Mouse (Mus musculus) heart, embryonic 14.5 days (tissue): ENCODE results near the gene Mrps36. TPM values are rescaled to one million over a fixed set of nuclear protein-coding genes. Genes with fewer than 3 reads are reported as not detected.

Source experiments
- ATAC-seq: fragments of 200-750 bp; cut with Nextera tagmentation; 2 replicates; pipeline ENCODE4 v1.8.0; 2017; ENCODE audit warnings: low read depth, moderate TSS enrichment; ENCODE audit not compliant: insufficient number of reproducible peaks, insufficient read depth, low FRiP score
- H3K27ac ChIP-seq, 2 experiments: fragments of 200-500 bp in 1 of 2; fragments of 300-500 bp in 1 of 2; sonication (generic) in 1 of 2; replicated peaks in 1 of 2; 2 replicates each; pipeline ENCODE4 v1.5.1; 2012 to 2014; ENCODE audit warnings: low read depth in 2 of 2, low read length in 2 of 2, control low read depth in 1 of 2, mild to moderate bottlenecking in 1 of 2, mixed read lengths in 1 of 2; ENCODE audit not compliant: control insufficient read depth in 1 of 2, insufficient read depth in 1 of 2
- H3K27me3 ChIP-seq: fragments of 300-500 bp; sonication (generic); 2 replicates; pipeline ENCODE4 v1.6.1; 2014; ENCODE audit warnings: mild to moderate bottlenecking, low read length, control low read depth; ENCODE audit not compliant: control insufficient read depth, insufficient read depth
- H3K36me3 ChIP-seq: fragments of 300-500 bp; sonication (generic); 2 replicates; pipeline ENCODE4 v1.6.1; 2014; ENCODE audit warnings: mild to moderate bottlenecking, control low read depth, low read length, mixed read lengths; ENCODE audit not compliant: control insufficient read depth, insufficient read depth
- H3K4me1 ChIP-seq, 2 experiments: fragments of 200-500 bp in 1 of 2; fragments of 300-500 bp in 1 of 2; sonication (generic) in 1 of 2; 2 replicates each; pipeline ENCODE4 v1.6.1; 2012 to 2014; ENCODE audit warnings: low read length in 2 of 2, control low read depth in 1 of 2, mixed read lengths in 1 of 2; ENCODE audit not compliant: control insufficient read depth in 2 of 2, insufficient read depth in 2 of 2
- H3K4me2 ChIP-seq: fragments of 300-500 bp; sonication (generic); 2 replicates; pipeline ENCODE4 v1.6.1; 2014; ENCODE audit warnings: mild to moderate bottlenecking, low read length
- H3K4me3 ChIP-seq, 2 experiments: fragments of 200-500 bp in 1 of 2; fragments of 300-500 bp in 1 of 2; sonication (generic) in 1 of 2; 2 replicates each; pipeline ENCODE4 v1.5.1; 2012 to 2014; ENCODE audit warnings: low read length in 2 of 2, mild to moderate bottlenecking in 2 of 2, control low read depth in 1 of 2, low read depth in 1 of 2, moderate library complexity in 1 of 2; ENCODE audit not compliant: control insufficient read depth in 1 of 2, insufficient read depth in 1 of 2
- H3K9ac ChIP-seq: fragments of 300-500 bp; sonication (generic); 2 replicates; pipeline ENCODE4 v1.6.1; 2014; ENCODE audit warnings: mild to moderate bottlenecking, low read length
- H3K9me3 ChIP-seq: fragments of 300-500 bp; sonication (generic); 2 replicates; pipeline ENCODE4 v1.6.1; 2016; ENCODE audit warnings: low read length, control low read depth; ENCODE audit not compliant: control insufficient read depth
- WGBS: fragments of 180-500 bp; shearing (Covaris S2); extraction: QIAGEN DNeasy Blood & Tissue Kit; methylation state at CpG from one replicate; pipeline ENCODE4 v1.1.7; 2014; 5-methylcytosine and 5-hydroxymethylcytosine counted together
- polyA plus RNA-seq: library from polyadenylated mRNA; unstranded; fragments of >200 nt; fragmentation: Nextera tagmentation; extraction: Ambion mirVana; gene quantifications from 2 replicates; pipeline ENCODE4 v1.2.1, GENCODE M21; 2014

Mrps36 gene
- polyA plus RNA-seq, 1 experiment from 2014 or later = 291 TPM

DNA sequence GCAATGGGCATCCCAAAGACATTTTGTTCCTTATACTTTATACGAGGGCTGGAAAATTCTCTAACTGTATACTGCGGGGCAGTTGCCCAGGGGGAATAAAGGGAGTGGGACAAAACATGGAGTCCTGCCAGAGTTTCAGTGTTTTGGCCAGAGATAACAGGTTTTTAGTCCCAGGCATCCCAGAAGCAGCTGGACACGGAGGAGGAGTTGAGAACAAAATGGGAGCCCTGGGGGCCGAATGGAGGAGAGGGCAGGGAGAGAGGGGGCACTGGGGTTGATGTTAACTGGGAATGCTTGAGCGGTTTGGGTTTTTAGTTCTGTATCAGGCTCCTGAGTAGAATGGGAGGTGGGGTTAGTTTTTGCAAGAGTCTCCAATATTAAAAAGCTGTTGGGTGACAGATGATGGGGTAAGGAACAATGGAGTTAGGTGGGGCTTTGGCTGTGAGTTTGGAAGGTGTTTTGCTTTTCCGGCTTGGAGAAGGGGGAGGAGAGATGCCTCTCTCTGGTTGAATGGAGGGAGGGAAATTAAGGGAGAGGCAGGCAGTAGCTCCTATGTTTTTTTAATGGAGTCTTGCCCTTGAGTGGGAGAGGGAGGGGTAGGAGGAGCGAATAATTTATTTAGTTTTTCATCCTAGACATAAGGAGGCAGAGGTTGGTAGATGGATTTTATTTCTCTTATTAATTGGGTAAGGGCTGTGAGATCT lies 20.3 kb downstream of the Mrps36 start:
- Histone ChIP-seq H3K27me3 (no peaks in the 10 kb centered on the region), H3K9me3 (no peaks in the 10 kb centered on the region), H3K9ac (no peak overlapping the region), H3K4me3 (no peak overlapping the region), H3K4me2 (no peak overlapping the region), H3K27ac (no peak overlapping the region), H3K4me1 (peaks cover 14 to 35% of the 10 kb centered on the region in 2 experiments), H3K36me3 (peaks cover 61% of the 10 kb centered on the region)
- WGBS = 76% methylated on average over 7 of the region's 7 CpGs
- no peak for ATAC-seq

- H3K4me2 ChIP-seq = no peak overlapping the region
- WGBS = 89% methylated on average over 5 of the region's 5 CpGs
- no peaks in the 10 kb centered on the region for H3K9me3 ChIP-seq
- no peaks in the 10 kb centered on the region for H3K27me3 ChIP-seq
- H3K27ac ChIP-seq = no peak overlapping the region
- peaks cover 60% of the 10 kb centered on the region for H3K36me3 ChIP-seq
- no peak overlapping the region for H3K9ac ChIP-seq
- H3K4me1 ChIP-seq = peaks cover 11 to 20% of the 10 kb centered on the region in 2 experiments
- H3K4me3 ChIP-seq = no peak overlapping the region
- no peak for ATAC-seq
These were observed 22.8 kb downstream of the Mrps36 start for GRCm38 (mm10) chr13:100721656-100722055.

DNA sequence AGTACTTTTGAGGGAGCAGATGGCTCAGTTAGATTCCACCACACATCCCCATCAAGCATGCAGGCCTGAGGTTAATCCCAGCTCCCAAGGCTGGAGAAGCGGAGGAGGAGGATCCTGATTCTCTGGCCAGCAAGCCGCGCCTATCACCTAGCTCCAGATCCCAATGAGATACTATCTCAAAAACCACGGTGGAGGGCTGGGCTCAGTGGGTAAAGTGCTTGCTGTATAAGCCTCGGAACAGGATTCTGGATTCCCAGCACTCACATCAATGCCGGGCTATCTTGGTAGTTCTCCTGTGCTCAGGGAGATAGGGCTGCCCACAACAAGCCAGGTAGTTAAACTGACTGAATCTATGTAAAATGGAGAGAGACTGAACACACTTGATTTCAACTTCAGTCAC lies 29.0 kb downstream of the Mrps36 start:
- no peak overlapping the region for H3K4me2 ChIP-seq
- no peaks in the 10 kb centered on the region for H3K9me3 ChIP-seq
- WGBS = 85% methylated on average over 6 of the region's 6 CpGs
- peaks cover 87% of the 10 kb centered on the region for H3K36me3 ChIP-seq
- no peaks in the 10 kb centered on the region for H3K27me3 ChIP-seq
- no peak overlapping the region for H3K9ac ChIP-seq
- no peak overlapping the region for H3K4me3 ChIP-seq
- no peak for ATAC-seq
- H3K27ac ChIP-seq = no peak overlapping the region
- no peaks in the 10 kb centered on the region for H3K4me1 ChIP-seq

GRCm38 (mm10) chr13:100706206-100706605 lies 38.3 kb downstream of the Mrps36 start:
- Histone ChIP-seq H3K4me3 (no peak overlapping the region), H3K4me1 (no peaks in the 10 kb centered on the region), H3K9ac (no peak overlapping the region), H3K4me2 (no peak overlapping the region), H3K36me3 (peaks cover 96% of the 10 kb centered on the region), H3K27ac (no peak overlapping the region), H3K9me3 (no peaks in the 10 kb centered on the region), H3K27me3 (no peaks in the 10 kb centered on the region)
- WGBS = 95% methylated on average over 7 of the region's 7 CpGs
- no peak for ATAC-seq

GRCm38 (mm10) chr13:100703468-100703867 lies 41.0 kb downstream of the Mrps36 start:
- 96% methylated on average over 2 of the region's 2 CpGs for WGBS
- peaks cover 96% of the 10 kb centered on the region for H3K36me3 ChIP-seq

GRCm38 (mm10) chr13:100698866-100699265 lies 45.6 kb downstream of the Mrps36 start:
- H3K4me2 ChIP-seq = no peak overlapping the region
- peaks cover 86% of the 10 kb centered on the region for H3K36me3 ChIP-seq
- H3K9me3 ChIP-seq = no peaks in the 10 kb centered on the region
- H3K27ac ChIP-seq = no peak overlapping the region
- no peaks in the 10 kb centered on the region for H3K27me3 ChIP-seq
- ATAC-seq = no peak
- no peak overlapping the region for H3K9ac ChIP-seq
- H3K4me3 ChIP-seq = no peak overlapping the region
- no peaks in the 10 kb centered on the region for H3K4me1 ChIP-seq
- 91% methylated on average over 10 of the region's 10 CpGs for WGBS

More at GRCm38 (mm10) chr13:100703468-100703867, 41.0 kb downstream of the Mrps36 start:
- H3K27me3 ChIP-seq = no peaks in the 10 kb centered on the region
- H3K9ac ChIP-seq = no peak overlapping the region
- no peak overlapping the region for H3K4me3 ChIP-seq
- H3K9me3 ChIP-seq = no peaks in the 10 kb centered on the region
- no peak for ATAC-seq
- H3K4me2 ChIP-seq = no peak overlapping the region
- H3K27ac ChIP-seq = no peak overlapping the region
- no peaks in the 10 kb centered on the region for H3K4me1 ChIP-seq

GRCm38 (mm10) chr13:100697541-100697940 lies 46.9 kb downstream of the Mrps36 start:
- 90% methylated on average over 3 of the region's 3 CpGs for WGBS
- Histone ChIP-seq H3K4me3 (no peak overlapping the region), H3K4me1 (no peaks in the 10 kb centered on the region), H3K9ac (no peak overlapping the region), H3K27ac (no peak overlapping the region), H3K36me3 (peaks cover 75% of the 10 kb centered on the region), H3K27me3 (no peaks in the 10 kb centered on the region), H3K4me2 (no peak overlapping the region), H3K9me3 (no peaks in the 10 kb centered on the region)
- no peak for ATAC-seq

DNA sequence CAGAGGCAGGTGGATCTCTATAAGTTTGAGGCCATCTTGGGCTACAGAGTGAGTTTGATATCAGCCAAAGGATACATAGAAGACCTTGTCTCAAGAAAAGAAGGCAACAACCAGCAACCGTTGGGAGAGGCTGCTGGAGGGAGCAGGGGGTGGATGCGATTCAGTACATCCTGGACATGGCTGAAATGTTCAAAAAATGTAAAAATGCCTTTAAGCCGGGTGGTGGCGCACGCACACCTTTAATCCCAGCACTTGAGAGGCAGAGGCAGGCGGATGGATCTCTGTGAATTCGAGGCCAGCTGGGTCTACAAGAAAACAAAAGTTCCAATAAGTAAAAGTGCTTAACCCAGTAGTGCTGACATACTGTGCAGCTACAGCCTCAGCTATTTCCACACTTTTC lies 56.9 kb downstream of the Mrps36 start:
- Histone ChIP-seq H3K27me3 (no peaks in the 10 kb centered on the region), H3K4me1 (no peaks in the 10 kb centered on the region)
- 54% methylated on average over 7 of the region's 7 CpGs for WGBS

More for the DNA sequence above, 56.9 kb downstream of the Mrps36 start:
- Histone ChIP-seq H3K9ac (no peak overlapping the region), H3K27ac (no peak overlapping the region), H3K36me3 (0 out of 2 replicates have a peak, but pooled peaks cover 10% of the 10 kb centered on the region), H3K4me3 (no peak overlapping the region), H3K9me3 (no peaks in the 10 kb centered on the region), H3K4me2 (no peak overlapping the region)
- ATAC-seq = no peak
